Mouse (Mus musculus) embryonic facial prominence, embryonic 14.5 days (tissue): ENCODE measurements around the gene Thra. TPM values are rescaled to one million over a fixed set of nuclear protein-coding genes. Genes with fewer than 3 reads are reported as not detected.

Source experiments
- ATAC-seq: fragments of 200-750 bp; cut with Nextera tagmentation; 2 replicates; pipeline ENCODE4 v1.8.0; 2017; ENCODE audit warnings: low read depth, moderate number of reproducible peaks, moderate TSS enrichment
- DNase-seq: peaks from one replicate; pipeline ENCODE4 v3.0.0-alpha.2; 2015; ENCODE audit warnings: low spot score
- H3K27ac ChIP-seq: fragments of 300-500 bp; sonication (generic); replicated peaks from 2 replicates; pipeline ENCODE4 v1.5.1; 2014; ENCODE audit warnings: low read depth, mild to moderate bottlenecking, low read length, moderate library complexity
- H3K27me3 ChIP-seq: fragments of 300-500 bp; sonication (generic); replicated peaks from 2 replicates; pipeline ENCODE4 v1.6.1; 2014; ENCODE audit warnings: low read length; ENCODE audit not compliant: control insufficient read depth, insufficient read depth
- H3K36me3 ChIP-seq: fragments of 300-500 bp; sonication (generic); 2 replicates; pipeline ENCODE4 v1.6.1; 2014; ENCODE audit warnings: low read length, mixed read lengths; ENCODE audit not compliant: control insufficient read depth, insufficient read depth
- H3K4me1 ChIP-seq: fragments of 300-500 bp; sonication (generic); 2 replicates; pipeline ENCODE4 v1.6.1; 2014; ENCODE audit warnings: antibody characterized with exemption, low read length; ENCODE audit not compliant: control insufficient read depth, insufficient read depth
- H3K4me2 ChIP-seq: fragments of 300-500 bp; sonication (generic); 2 replicates; pipeline ENCODE4 v1.6.1; 2014; ENCODE audit warnings: low read depth, mild to moderate bottlenecking, low read length, moderate library complexity, mixed read lengths
- H3K4me3 ChIP-seq: fragments of 300-500 bp; sonication (generic); 2 replicates; pipeline ENCODE4 v1.5.1; 2014; ENCODE audit warnings: low read depth, mild to moderate bottlenecking, low read length
- H3K9ac ChIP-seq: fragments of 300-500 bp; sonication (generic); 2 replicates; pipeline ENCODE4 v1.6.1; 2014; ENCODE audit warnings: low read depth, mild to moderate bottlenecking, low read length, moderate library complexity, mixed read lengths
- H3K9me3 ChIP-seq: fragments of 300-500 bp; sonication (generic); 2 replicates; pipeline ENCODE4 v1.6.1; 2016; ENCODE audit warnings: low read length; ENCODE audit not compliant: control insufficient read depth
- WGBS: fragments of 180-500 bp; shearing (Covaris S2); extraction: QIAGEN DNeasy Blood & Tissue Kit; methylation state at CpG from one replicate; pipeline ENCODE4 v1.1.7; 2014; 5-methylcytosine and 5-hydroxymethylcytosine counted together
- polyA plus RNA-seq: library from polyadenylated mRNA; unstranded; fragments of >200 nt; fragmentation: Nextera tagmentation; extraction: Ambion mirVana; gene quantifications from 2 replicates; pipeline ENCODE4 v1.2.1, GENCODE M21; 2014

The Thra gene
- polyA plus RNA-seq, 1 experiment from 2014 or later = 62.2 TPM

DNA sequence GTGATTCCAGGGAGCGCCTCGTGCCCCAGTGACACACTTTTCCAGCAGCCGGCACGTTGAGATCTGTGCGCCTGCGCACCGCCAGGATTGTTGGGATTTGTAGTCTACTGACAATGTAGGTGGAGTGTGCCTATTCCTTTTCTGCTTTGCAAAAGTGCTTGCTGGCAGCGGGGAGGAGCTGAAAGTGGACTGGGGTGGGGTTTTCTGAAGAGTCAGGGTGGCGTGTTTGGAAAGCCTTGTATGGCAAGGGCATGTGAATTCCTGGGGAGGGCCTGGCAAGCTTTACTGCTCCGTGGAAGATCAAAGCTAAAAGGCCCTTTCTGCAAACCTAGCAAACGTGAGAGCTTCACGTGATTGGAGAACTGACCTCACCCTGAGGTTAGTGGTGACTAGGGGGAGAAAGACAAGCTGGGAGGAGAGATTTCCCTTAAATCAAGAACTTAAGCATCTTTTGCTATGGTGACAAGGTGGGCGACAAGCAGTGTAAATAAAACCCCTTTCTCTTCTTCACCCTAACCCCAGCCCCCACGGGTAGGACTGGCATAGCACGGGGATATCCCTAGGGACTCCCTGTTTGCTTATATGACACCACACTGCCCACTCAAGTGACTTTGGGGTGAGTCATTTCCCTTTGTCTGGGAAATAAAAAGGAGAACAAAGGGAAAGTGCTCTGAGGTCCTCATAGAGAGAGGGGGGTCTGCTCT lies 35.1 kb downstream of the Thra start:
- Histone ChIP-seq H3K9me3 (no peaks in the 10 kb centered on the region), H3K36me3 (peaks cover 2% of the 10 kb centered on the region; the same call in 1 of the 2 replicates), H3K9ac (peak overlapping the region; percentile 48), H3K4me2 (peak overlapping the region; percentile 69), H3K4me3 (peak overlapping the region; percentile 32), H3K27ac (peak overlapping the region; percentile 74), H3K4me1 (peaks cover 40% of the 10 kb centered on the region), H3K27me3 (no peaks in the 10 kb centered on the region)
- 7% methylated on average over 15 of the region's 15 CpGs for WGBS
- peak; percentile 85 for ATAC-seq
- peak; percentile 97 for DNase-seq

- Histone ChIP-seq H3K4me3 (peak overlapping the region; percentile 32; the same call in 1 of the 2 replicates), H3K9ac (peak overlapping the region; percentile 48; the same call in 1 of the 2 replicates)
These were observed 35.8 kb downstream of the Thra start for GRCm38 (mm10) chr11:98776052-98776764.

DNA sequence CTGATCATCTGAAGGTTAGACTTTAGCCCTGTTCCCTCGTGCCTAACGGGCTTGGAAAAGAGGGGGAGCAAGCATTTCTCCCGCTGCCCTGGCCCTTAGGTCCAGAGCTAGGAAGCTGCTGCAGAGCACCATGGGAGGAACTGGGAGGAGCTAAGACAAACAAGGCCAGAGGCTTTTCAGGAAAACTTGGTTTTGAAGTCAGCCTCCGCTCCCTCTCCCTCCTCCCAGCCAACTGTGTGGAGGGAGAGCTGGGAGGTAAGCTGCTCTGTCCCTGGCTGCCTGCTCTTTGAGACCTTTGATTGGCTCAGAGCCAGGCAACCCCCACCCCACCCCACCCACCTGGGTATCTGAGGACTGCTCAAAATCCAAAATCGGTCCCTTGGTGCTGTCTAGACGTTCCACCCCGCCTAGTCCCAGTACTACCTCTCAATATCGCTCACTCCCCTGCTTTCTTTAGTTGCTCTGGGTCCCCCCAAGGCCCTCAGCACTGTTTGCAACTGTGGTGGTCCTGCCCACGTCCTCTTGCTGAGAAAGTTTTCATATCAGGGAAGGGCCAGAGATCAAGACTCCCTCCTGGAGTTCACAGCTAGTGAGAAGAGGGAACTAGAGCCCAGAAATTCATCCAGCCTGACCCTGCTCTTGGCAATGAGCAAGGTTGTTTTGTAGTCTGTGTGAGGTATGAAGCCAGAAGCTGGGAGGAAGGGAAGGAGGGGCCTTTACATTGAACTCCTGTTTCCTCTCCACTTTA lies 36.6 kb downstream of the Thra start:
- H3K4me2 ChIP-seq = peak overlapping the region; percentile 13
- 3% methylated on average over 9 of the region's 9 CpGs for WGBS
- peak overlapping the region; percentile 28; the same call in 1 of the 2 replicates for H3K9ac ChIP-seq
- no peaks in the 10 kb centered on the region for H3K27me3 ChIP-seq
- ATAC-seq = 0 out of 2 replicates have a peak, but pooled peaks have one; percentile 2
- peaks cover 46% of the 10 kb centered on the region for H3K4me1 ChIP-seq
- DNase-seq = peak; percentile 79
- H3K4me3 ChIP-seq = no peak overlapping the region
- no peaks in the 10 kb centered on the region for H3K9me3 ChIP-seq
- peak overlapping the region; percentile 74 for H3K27ac ChIP-seq
- H3K36me3 ChIP-seq = no peaks in the 10 kb centered on the region

More at GRCm38 (mm10) chr11:98776052-98776764, 35.8 kb downstream of the Thra start:
- 54% methylated on average over 12 of the region's 12 CpGs for WGBS
- peak overlapping the region; percentile 74 for H3K27ac ChIP-seq
- ATAC-seq (no peak), DNase-seq (no peak)
- no peaks in the 10 kb centered on the region for H3K36me3 ChIP-seq
- H3K9me3 ChIP-seq = no peaks in the 10 kb centered on the region
- H3K4me2 ChIP-seq = peak overlapping the region; percentile 69
- H3K4me1 ChIP-seq = peaks cover 40% of the 10 kb centered on the region
- H3K27me3 ChIP-seq = no peaks in the 10 kb centered on the region

GRCm38 (mm10) chr11:98777888-98778287 lies 37.5 kb downstream of the Thra start:
- Histone ChIP-seq H3K27me3 (no peaks in the 10 kb centered on the region), H3K36me3 (no peaks in the 10 kb centered on the region), H3K9me3 (no peaks in the 10 kb centered on the region), H3K9ac (no peak overlapping the region), H3K4me3 (no peak overlapping the region), H3K4me1 (peaks cover 55% of the 10 kb centered on the region), H3K27ac (peak overlapping the region; percentile 74), H3K4me2 (no peak overlapping the region)
- no peak for ATAC-seq
- DNase-seq = no peak

DNA sequence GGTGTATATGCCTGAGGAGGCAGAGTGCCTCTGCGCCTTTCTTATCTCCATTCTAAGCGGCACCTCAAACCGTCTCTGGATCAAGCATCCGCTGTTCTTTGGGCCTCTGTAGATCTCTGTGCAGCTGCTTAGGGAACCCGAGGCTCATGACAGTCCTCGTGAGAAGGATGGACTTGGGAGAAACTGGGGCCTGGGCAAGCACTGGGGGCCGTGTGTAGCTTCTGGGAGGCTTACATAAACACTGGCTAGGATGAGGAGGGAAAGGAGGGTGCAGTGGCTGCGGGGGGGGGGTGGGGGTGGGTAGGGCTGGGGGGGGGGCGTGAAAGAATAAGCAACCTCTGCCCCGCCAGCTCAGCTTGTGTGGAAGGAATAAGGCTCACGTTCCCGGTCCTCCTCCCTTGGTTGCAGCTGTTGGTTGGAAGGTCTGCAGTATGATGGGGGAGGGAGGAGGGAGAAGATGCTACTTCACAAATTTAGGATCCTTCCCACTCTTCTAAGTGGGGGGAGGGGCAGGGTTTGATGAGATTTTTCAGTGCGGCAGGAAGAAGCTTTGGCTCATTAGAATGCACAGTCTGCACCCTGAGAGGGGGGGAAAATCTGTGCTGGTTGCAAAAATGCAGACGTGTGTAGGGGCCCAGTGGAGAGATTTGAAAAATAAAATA lies 41.5 kb downstream of the Thra start:
- Histone ChIP-seq H3K27ac (peak overlapping the region; percentile 87), H3K4me2 (peak overlapping the region; percentile 48; the same call in 1 of the 2 replicates), H3K4me3 (no peak overlapping the region), H3K36me3 (no peaks in the 10 kb centered on the region), H3K27me3 (no peaks in the 10 kb centered on the region), H3K4me1 (peaks cover 56% of the 10 kb centered on the region), H3K9me3 (no peaks in the 10 kb centered on the region), H3K9ac (no peak overlapping the region)
- ATAC-seq = no peak; the same call in 1 of the 2 replicates
- WGBS = 17% methylated on average over 12 of the region's 14 CpGs
- DNase-seq = peak; percentile 87

DNA sequence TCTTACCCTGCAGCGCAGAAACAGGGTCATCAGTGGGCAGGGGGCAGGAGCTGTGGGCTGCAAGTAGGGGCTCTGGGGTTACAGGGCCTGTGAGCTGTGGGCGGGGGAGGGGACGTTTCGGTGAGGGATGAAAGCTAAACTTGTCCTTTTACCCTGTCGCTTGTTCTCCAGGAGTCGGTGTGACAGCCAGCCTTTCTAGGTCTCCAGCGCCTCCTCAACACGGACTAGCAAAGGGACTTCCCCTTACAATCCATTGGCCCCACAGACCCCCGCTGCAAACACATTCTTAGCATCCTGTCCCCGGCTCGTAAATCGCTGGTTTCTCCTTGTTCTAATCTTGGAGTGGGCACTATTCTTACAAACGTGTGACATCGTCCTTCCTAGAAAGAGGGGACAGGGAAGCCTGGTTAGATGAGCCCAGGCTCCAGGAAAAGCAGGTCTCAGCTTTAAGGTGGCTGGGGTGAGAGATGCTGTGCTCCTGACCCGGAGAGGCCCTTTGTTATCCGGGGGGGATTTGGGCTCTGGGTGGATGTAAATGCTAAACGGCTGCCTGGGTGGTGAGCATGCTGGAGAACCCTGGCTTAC lies 42.3 kb downstream of the Thra start:
- 7% methylated on average over 17 of the region's 17 CpGs for WGBS
- H3K27me3 ChIP-seq = no peaks in the 10 kb centered on the region
- no peaks in the 10 kb centered on the region for H3K36me3 ChIP-seq
- no peaks in the 10 kb centered on the region for H3K9me3 ChIP-seq
- ATAC-seq (no peak), DNase-seq (peak; percentile 43)
- no peak overlapping the region for H3K4me3 ChIP-seq
- H3K27ac ChIP-seq = peak overlapping the region; percentile 87
- H3K4me1 ChIP-seq = peaks cover 50% of the 10 kb centered on the region
- peak overlapping the region; percentile 48 for H3K4me2 ChIP-seq
- peak overlapping the region; percentile 47 for H3K9ac ChIP-seq

GRCm38 (mm10) chr11:98783236-98783696 lies 42.8 kb downstream of the Thra start:
- 2% methylated on average over 19 of the region's 20 CpGs for WGBS
- no peaks in the 10 kb centered on the region for H3K36me3 ChIP-seq
- H3K9ac ChIP-seq = peak overlapping the region; percentile 47
- H3K4me3 ChIP-seq = no peak overlapping the region
- ATAC-seq = peak; percentile 69
- H3K4me1 ChIP-seq = peaks cover 51% of the 10 kb centered on the region
- peak overlapping the region; percentile 48 for H3K4me2 ChIP-seq
- peak overlapping the region; percentile 87 for H3K27ac ChIP-seq
- H3K9me3 ChIP-seq = no peaks in the 10 kb centered on the region
- DNase-seq = peak; percentile 95
- H3K27me3 ChIP-seq = no peaks in the 10 kb centered on the region
